Mouse (Mus musculus) liver, embryonic 14.5 days (tissue): Measurements from ENCODE around the gene Ankrd63. TPM values are rescaled to one million over a fixed set of nuclear protein-coding genes. Genes with fewer than 3 reads are reported as not detected.
A peak's percentile ranks its signal among the peaks of the same experiment; 100 is the strongest.

ENCODE experiments used
- ATAC-seq: fragments of 200-750 bp; cut with Nextera tagmentation; 2 replicates; pipeline ENCODE4 v1.8.0; 2017; ENCODE audit warnings: moderate number of reproducible peaks, mild to moderate bottlenecking, moderate library complexity; ENCODE audit not compliant: insufficient read depth
- DNase-seq, 3 experiments: peaks; one replicate each; pipeline ENCODE4 v3.0.0-alpha.2; 2012 to 2013; ENCODE audit warnings: low read depth in 3 of 3, low spot score in 3 of 3
- H3K27ac ChIP-seq: fragments of 300-500 bp; sonication (generic); 2 replicates; pipeline ENCODE4 v1.5.1; 2014; ENCODE audit warnings: moderate library complexity, mild to moderate bottlenecking, control low read depth, inconsistent platforms
- H3K27me3 ChIP-seq: fragments of 300-500 bp; sonication (generic); 2 replicates; pipeline ENCODE4 v1.6.1; 2014; ENCODE audit warnings: mild to moderate bottlenecking, low read length, moderate library complexity; ENCODE audit not compliant: control insufficient read depth, insufficient read depth
- H3K36me3 ChIP-seq: fragments of 300-500 bp; sonication (generic); replicated peaks from 2 replicates; pipeline ENCODE4 v1.6.1; 2014; ENCODE audit warnings: low read depth; ENCODE audit not compliant: control insufficient read depth, insufficient read depth
- H3K4me1 ChIP-seq, 2 experiments: fragments of 200-500 bp in 1 of 2; fragments of 300-500 bp in 1 of 2; sonication (generic) in 1 of 2; replicated peaks; 2 replicates each; pipeline ENCODE4 v1.6.1; 2012 to 2014; ENCODE audit warnings: antibody characterized with exemption in 1 of 2, inconsistent platforms in 1 of 2, low read length in 1 of 2; ENCODE audit not compliant: control insufficient read depth in 2 of 2, insufficient read depth in 2 of 2
- H3K4me2 ChIP-seq: fragments of 300-500 bp; sonication (generic); 2 replicates; pipeline ENCODE4 v1.6.1; 2014; ENCODE audit warnings: low read depth, mild to moderate bottlenecking, control low read depth, moderate library complexity
- H3K4me3 ChIP-seq, 2 experiments: fragments of 200-500 bp in 1 of 2; fragments of 300-500 bp in 1 of 2; sonication (generic) in 1 of 2; 2 replicates each; pipeline ENCODE4 v1.5.1; 2012 to 2014; ENCODE audit warnings: low read depth in 2 of 2, low read length in 2 of 2, mild to moderate bottlenecking in 2 of 2, control low read depth in 1 of 2, inconsistent platforms in 1 of 2, moderate library complexity in 1 of 2; ENCODE audit not compliant: insufficient read depth in 1 of 2
- H3K9ac ChIP-seq: fragments of 300-500 bp; sonication (generic); replicated peaks from 2 replicates; pipeline ENCODE4 v1.6.1; 2014; ENCODE audit warnings: mild to moderate bottlenecking, control low read depth, moderate library complexity
- H3K9me3 ChIP-seq: fragments of 300-500 bp; sonication (generic); 2 replicates; pipeline ENCODE4 v1.6.1; 2016; ENCODE audit warnings: low read length, mixed read lengths; ENCODE audit not compliant: control insufficient read depth
- CTCF ChIP-seq: IDR thresholded peaks from 2 replicates; pipeline ENCODE4 v1.5.1; 2016; ENCODE audit warnings: antibody characterized with exemption, low read depth, control low read depth
- EP300 ChIP-seq: IDR thresholded peaks from 2 replicates; pipeline ENCODE4 v1.6.1; 2016; ENCODE audit warnings: antibody characterized with exemption, low read depth
- WGBS: fragments of 180-500 bp; shearing (Covaris S2); extraction: QIAGEN DNeasy Blood & Tissue Kit; methylation state at CpG from one replicate; pipeline ENCODE4 v1.1.7; 2014; ENCODE audit not compliant: insufficient replicate concordance; 5-methylcytosine and 5-hydroxymethylcytosine counted together
- polyA plus RNA-seq, 2 experiments: library from polyadenylated mRNA; depleted of rRNA in 1 of 2; stranded (reverse) in 1 of 2; unstranded in 1 of 2; fragments of >200 nt; fragmentation: Nextera tagmentation in 1 of 2; extraction: Ambion mirVana in 1 of 2; gene quantifications; 2 replicates each; pipeline versions ENCODE4 v1.2.1 to v1.2.3; 2012 to 2014

Gene Ankrd63
- polyA plus RNA-seq, 2 experiments: 0.03 to 0.07 TPM

- Histone ChIP-seq H3K4me2 (peak within 1 kb of the TSS; percentile 91), H3K4me1 (peaks cover 49 to 60% of the 10 kb centered on the region in 2 experiments), H3K4me3 (peak within 1 kb of the TSS; percentile 55 to 56), H3K36me3 (no peaks in the 10 kb centered on the region), H3K9ac (peak within 1 kb of the TSS; percentile 64), H3K27me3 (no peaks in the 10 kb centered on the region), H3K9me3 (no peaks in the 10 kb centered on the region), H3K27ac (peak within 1 kb of the TSS; percentile 71)
- ATAC-seq (no peak), DNase-seq (peak; percentile 36 to 67 (median 43))
- WGBS: 1% methylated on average over 37 of the region's 37 CpGs
- TF ChIP-seq CTCF (no peak), EP300 (no peak)
Measured at GRCm38 (mm10) chr2:118662902-118663803, 40.6 kb downstream of the Ankrd63 start, which contains the start of gene Pak6. Gene Pak6 (plus strand): TSS chr2:118663303.

GRCm38 (mm10) chr2:118661891-118662290 is 41.9 kb downstream of the Ankrd63 start:
- DNase-seq (peak; percentile 52 to 59 (median 56)), ATAC-seq (no peak)
- Histone ChIP-seq H3K4me1 (peaks cover 52 to 66% of the 10 kb centered on the region in 2 experiments), H3K27ac (peak overlapping the region; percentile 71), H3K9me3 (no peaks in the 10 kb centered on the region), H3K4me3 (no peak overlapping the region), H3K27me3 (no peaks in the 10 kb centered on the region), H3K4me2 (peak overlapping the region; percentile 27), H3K9ac (peak overlapping the region; percentile 41), H3K36me3 (no peaks in the 10 kb centered on the region)
- WGBS: 36% methylated on average over 9 of the region's 9 CpGs
- peak; percentile 56 for TF ChIP-seq EP300
- TF ChIP-seq CTCF: no peak

- 1% methylated on average over 4 of the region's 4 CpGs for WGBS
- H3K27ac ChIP-seq: peak overlapping the region; percentile 100
- peak; percentile 70 for ATAC-seq
- no peak for TF ChIP-seq CTCF
- no peak for TF ChIP-seq EP300
- H3K4me2 ChIP-seq: peak overlapping the region; percentile 74
- no peaks in the 10 kb centered on the region for H3K36me3 ChIP-seq
- no peaks in the 10 kb centered on the region for H3K27me3 ChIP-seq
- H3K4me1 ChIP-seq: peaks cover 52 to 65% of the 10 kb centered on the region in 2 experiments
- H3K4me3 ChIP-seq: peak overlapping the region; percentile 56 to 82
- H3K9ac ChIP-seq: peak overlapping the region; percentile 68
- DNase-seq: peak; percentile 73 to 85 (median 75)
- H3K9me3 ChIP-seq: no peaks in the 10 kb centered on the region
Measured at GRCm38 (mm10) chr2:118659998-118660452, 43.7 kb downstream of the Ankrd63 start.

- H3K9ac ChIP-seq: peak overlapping the region; percentile 67
- peak in 2 of 3 experiments; percentile 57 to 59 for DNase-seq
- TF ChIP-seq CTCF (no peak), EP300 (peak; percentile 23; the same call in 1 of the 2 replicates)
- H3K4me2 ChIP-seq: peak overlapping the region; percentile 74
- H3K36me3 ChIP-seq: no peaks in the 10 kb centered on the region
- no peaks in the 10 kb centered on the region for H3K27me3 ChIP-seq
- peak overlapping the region; percentile 100 for H3K27ac ChIP-seq
- peak overlapping the region; percentile 56 to 82 for H3K4me3 ChIP-seq
- peaks cover 52 to 65% of the 10 kb centered on the region in 2 experiments for H3K4me1 ChIP-seq
- ATAC-seq: peak; percentile 31; the same call in 1 of the 2 replicates
- H3K9me3 ChIP-seq: no peaks in the 10 kb centered on the region
- WGBS: 32% methylated on average over 12 of the region's 12 CpGs
Measured at GRCm38 (mm10) chr2:118659493-118659892, 44.3 kb downstream of the Ankrd63 start.

- peak; percentile 81 for ATAC-seq
- peak overlapping the region; percentile 56 to 82 for H3K4me3 ChIP-seq
- WGBS: 3% methylated on average over 1 of the region's 1 CpGs
- H3K9me3 ChIP-seq: no peaks in the 10 kb centered on the region
- H3K9ac ChIP-seq: peak overlapping the region; percentile 80
- no peaks in the 10 kb centered on the region for H3K36me3 ChIP-seq
- peak overlapping the region; percentile 74 for H3K4me2 ChIP-seq
- H3K4me1 ChIP-seq: peaks cover 49 to 63% of the 10 kb centered on the region in 2 experiments
- no peaks in the 10 kb centered on the region for H3K27me3 ChIP-seq
- TF ChIP-seq EP300: peak; percentile 80
- no peak for TF ChIP-seq CTCF
- peak; percentile 94 to 98 (median 95) for DNase-seq
- H3K27ac ChIP-seq: peak overlapping the region; percentile 100
Measured at GRCm38 (mm10) chr2:118659077-118659476, 44.7 kb downstream of the Ankrd63 start.
